Comparison of ENCODE assay signal across 8 mouse cellular contexts in genomic region chr9:65555001-65555405, GRCm38 (mm10). TPM values are rescaled to one million over a fixed set of nuclear protein-coding genes. Genes with fewer than 3 reads are reported as not detected.
DNase-seq lines count a peak whose midpoint lies in the region; ATAC-seq lines count a peak whose summit lies in the region.
"Had no signal": no experiment of that assay in that cellular context is flagged by ENCODE, and none has a peak within 500 bp of the region (broad histone marks: within the 10 kb centered on the region; RNA-seq: fewer than 3 reads in every experiment).

No protein-coding gene starts in this region.

- peaks cover 56% of the 10 kb centered on the region for H3K36me3 ChIP-seq in midbrain, embryonic 10.5 days
- peaks cover 27% of the 10 kb centered on the region for H3K36me3 ChIP-seq in midbrain, embryonic 13.5 days
- H3K36me3 ChIP-seq in embryonic facial prominence, embryonic 10.5 days (replicated peaks), result peaks cover 66% of the 10 kb centered on the region
- H3K36me3 ChIP-seq in neural tube, embryonic 13.5 days, result peaks cover 36% of the 10 kb centered on the region

- no peak overlapping the region for H3K4me3 ChIP-seq in midbrain, embryonic 10.5 days
- no peak overlapping the region for H3K4me3 ChIP-seq in midbrain, embryonic 13.5 days (replicated peaks)
- H3K4me3 ChIP-seq in embryonic facial prominence, embryonic 10.5 days, result peak overlapping the region; percentile 21; the same call in 1 of the 2 replicates
- H3K4me3 ChIP-seq in neural tube, embryonic 13.5 days, result no peak overlapping the region

- no peaks in the 10 kb centered on the region for H3K27me3 ChIP-seq in midbrain, embryonic 10.5 days (ENCODE audit: low read depth, poor library complexity, severe bottlenecking)
- no peaks in the 10 kb centered on the region for H3K27me3 ChIP-seq in midbrain, embryonic 13.5 days
- H3K27me3 ChIP-seq in embryonic facial prominence, embryonic 10.5 days (replicated peaks; ENCODE audit: low read depth, poor library complexity, severe bottlenecking), result no peaks in the 10 kb centered on the region
- no peaks in the 10 kb centered on the region for H3K27me3 ChIP-seq in neural tube, embryonic 13.5 days

- H3K9me3 ChIP-seq in midbrain, embryonic 10.5 days (replicated peaks), result no peaks in the 10 kb centered on the region
- no peaks in the 10 kb centered on the region for H3K9me3 ChIP-seq in midbrain, embryonic 13.5 days
- no peaks in the 10 kb centered on the region for H3K9me3 ChIP-seq in embryonic facial prominence, embryonic 10.5 days
- no peaks in the 10 kb centered on the region for H3K9me3 ChIP-seq in neural tube, embryonic 13.5 days

- no peak for DNase-seq in midbrain, embryonic 10.5 days (ENCODE audit: low spot score)
- peak; percentile 66 for DNase-seq in embryonic facial prominence, embryonic 10.5 days (ENCODE audit: low spot score)
- peak; percentile 63 for DNase-seq in kidney, postnatal 14 days
- no peak for DNase-seq in cerebellum, adult 9-11 months
- no peak for DNase-seq in layer of hippocampus, postnatal 14 days (ENCODE audit: low spot score in 2 of 2)

- ATAC-seq in midbrain, embryonic 13.5 days, result no peak
- no peak for ATAC-seq in neural tube, embryonic 13.5 days (ENCODE audit: low read depth)

- H3K4me2 ChIP-seq in midbrain, embryonic 13.5 days (replicated peaks), result no peak overlapping the region
- no peak overlapping the region for H3K4me2 ChIP-seq in neural tube, embryonic 13.5 days

- 24% methylated on average over 5 of the region's 5 CpGs for WGBS in midbrain, embryonic 10.5 days
- WGBS in midbrain, embryonic 13.5 days, result 22% methylated on average over 5 of the region's 5 CpGs
- WGBS in embryonic facial prominence, embryonic 10.5 days, result 11% methylated on average over 5 of the region's 5 CpGs
- 20% methylated on average over 5 of the region's 5 CpGs for WGBS in neural tube, embryonic 13.5 days

- H3K4me1 ChIP-seq in midbrain, embryonic 10.5 days, result peaks cover 31% of the 10 kb centered on the region
- H3K4me1 ChIP-seq in midbrain, embryonic 13.5 days (replicated peaks), result peaks cover 19% of the 10 kb centered on the region
- H3K4me1 ChIP-seq in embryonic facial prominence, embryonic 10.5 days, result peaks cover 39% of the 10 kb centered on the region
- H3K4me1 ChIP-seq in neural tube, embryonic 13.5 days (replicated peaks), result peaks cover 33% of the 10 kb centered on the region

- peak overlapping the region; percentile 67 for H3K27ac ChIP-seq in midbrain, embryonic 10.5 days (replicated peaks)
- H3K27ac ChIP-seq in midbrain, embryonic 13.5 days, result no peak overlapping the region
- H3K27ac ChIP-seq in embryonic facial prominence, embryonic 10.5 days (replicated peaks), result peak overlapping the region; percentile 79
- H3K27ac ChIP-seq in neural tube, embryonic 13.5 days (replicated peaks), result peak overlapping the region; percentile 28; the same call in 1 of the 2 replicates

- no peak overlapping the region for H3K9ac ChIP-seq in midbrain, embryonic 13.5 days (replicated peaks)
- H3K9ac ChIP-seq in neural tube, embryonic 13.5 days, result no peak overlapping the region; the same call in 1 of the 2 replicates

RNA-seq across cellular contexts. Expression of gene Plekho2, which starts 24.8 kb away (rescaled TPM):
- polyA plus RNA-seq in midbrain, embryonic 10.5 days (2016; fragmentation: Nextera tagmentation; extraction: Ambion mirVana), result 13.4 and 13.9 TPM in 2 replicates
- 5.6 and 5.9 TPM in 2 replicates for polyA plus RNA-seq in midbrain, embryonic 13.5 days (2015; fragmentation: Nextera tagmentation; extraction: Ambion mirVana)
- polyA plus RNA-seq in embryonic facial prominence, embryonic 10.5 days (2016; fragmentation: Nextera tagmentation; extraction: Ambion mirVana), result 14.3 and 15.2 TPM in 2 replicates
- 7.6 and 9.5 TPM in 2 replicates for polyA plus RNA-seq in neural tube, embryonic 13.5 days (2015; fragmentation: Nextera tagmentation; extraction: Ambion mirVana)
- 1 to 10 TPM; 7.5 to 9.4 TPM for total RNA-seq in layer of hippocampus, postnatal 14 days (2021)

RNA-seq across cellular contexts. Expression of gene Pif1, which starts 32.0 kb away (rescaled TPM):
- 27.8 and 29.3 TPM in 2 replicates for polyA plus RNA-seq in midbrain, embryonic 10.5 days (2016; fragmentation: Nextera tagmentation; extraction: Ambion mirVana)
- 8.4 and 9.7 TPM in 2 replicates for polyA plus RNA-seq in midbrain, embryonic 13.5 days (2015; fragmentation: Nextera tagmentation; extraction: Ambion mirVana)
- polyA plus RNA-seq in embryonic facial prominence, embryonic 10.5 days (2016; fragmentation: Nextera tagmentation; extraction: Ambion mirVana), result 27.7 and 28.0 TPM in 2 replicates
- 3.1 and 3.2 TPM in 2 replicates for polyA plus RNA-seq in neural tube, embryonic 13.5 days (2015; fragmentation: Nextera tagmentation; extraction: Ambion mirVana)
- total RNA-seq in layer of hippocampus, postnatal 14 days (2021), result under 1 TPM; 0.67 to 0.69 TPM
- total RNA-seq: adrenal gland, adult 18-20 months had no signal

RNA-seq across cellular contexts. Expression of gene Ankdd1a, which starts 35.0 kb away (rescaled TPM):
- polyA plus RNA-seq in midbrain, embryonic 10.5 days (2016; fragmentation: Nextera tagmentation; extraction: Ambion mirVana), result 0.10 TPM in 1 of 2 replicates, not detected in the other
- polyA plus RNA-seq in midbrain, embryonic 13.5 days (2015; fragmentation: Nextera tagmentation; extraction: Ambion mirVana), result 0.63 and 0.72 TPM in 2 replicates
- not detected in 2 replicates for polyA plus RNA-seq in embryonic facial prominence, embryonic 10.5 days (2016; fragmentation: Nextera tagmentation; extraction: Ambion mirVana)
- 0.59 and 0.60 TPM in 2 replicates for polyA plus RNA-seq in neural tube, embryonic 13.5 days (2015; fragmentation: Nextera tagmentation; extraction: Ambion mirVana)
- total RNA-seq in layer of hippocampus, postnatal 14 days (2021), result 1 to 10 TPM; 1.7 to 1.9 TPM

Comparison
In these comparisons a context has a peak if more than half of its experiments do, and no peak if none do; other contexts are left out.
1. DNase-seq: peak in embryonic facial prominence, embryonic 10.5 days (single experiment) and kidney, postnatal 14 days (single experiment); none in midbrain, embryonic 10.5 days (single experiment), cerebellum, adult 9-11 months (single experiment) and layer of hippocampus, postnatal 14 days (0 of 2).